Mouse (Mus musculus): ENCODE results near the gene Bbs1. TPM values are rescaled to one million over a fixed set of nuclear protein-coding genes. Genes with fewer than 3 reads are reported as not detected.

Bbs1 gene
- polyA plus RNA-seq, 1 experiment from 2014 or later, result 9.0 TPM

- H3K4me2 ChIP-seq (ENCODE audit: low read length), result no peak overlapping the region
- H3K27ac ChIP-seq (ENCODE audit: low read depth, low read length), result no peak overlapping the region
- WGBS, result 42% methylated on average over 5 of the region's 5 CpGs
- no peaks in the 10 kb centered on the region for H3K36me3 ChIP-seq (ENCODE audit: control insufficient read depth, insufficient read depth, low read length)
- no peaks in the 10 kb centered on the region for H3K27me3 ChIP-seq (replicated peaks; ENCODE audit: control insufficient read depth, insufficient read depth, low read length)
- H3K9ac ChIP-seq (ENCODE audit: low read length), result no peak overlapping the region
- no peak for DNase-seq (ENCODE audit: low spot score)
- H3K4me1 ChIP-seq (ENCODE audit: control insufficient read depth, insufficient read depth, low read length), result peaks cover 4% of the 10 kb centered on the region; the same call in 1 of the 2 replicates
- H3K9me3 ChIP-seq (replicated peaks; ENCODE audit: control insufficient read depth, low read length), result no peaks in the 10 kb centered on the region
- H3K4me3 ChIP-seq (ENCODE audit: low read depth, low read length), result no peak overlapping the region
- ATAC-seq, result no peak
Observed at GRCm38 (mm10) chr19:4850281-4850680, 56.1 kb downstream of the Bbs1 start.

GRCm38 (mm10) chr19:4849800-4850199 is 56.6 kb downstream of the Bbs1 start:
- no peak overlapping the region for H3K4me3 ChIP-seq (ENCODE audit: low read depth, low read length)
- H3K4me1 ChIP-seq (ENCODE audit: control insufficient read depth, insufficient read depth, low read length), result peaks cover 4% of the 10 kb centered on the region; the same call in 1 of the 2 replicates
- no peak for DNase-seq (ENCODE audit: low spot score)
- H3K4me2 ChIP-seq (ENCODE audit: low read length), result no peak overlapping the region
- H3K27ac ChIP-seq (ENCODE audit: low read depth, low read length), result no peak overlapping the region
- no peaks in the 10 kb centered on the region for H3K9me3 ChIP-seq (replicated peaks; ENCODE audit: control insufficient read depth, low read length)
- WGBS, result 63% methylated on average over 4 of the region's 4 CpGs
- H3K27me3 ChIP-seq (replicated peaks; ENCODE audit: control insufficient read depth, insufficient read depth, low read length), result no peaks in the 10 kb centered on the region
- no peak overlapping the region for H3K9ac ChIP-seq (ENCODE audit: low read length)
- H3K36me3 ChIP-seq (ENCODE audit: control insufficient read depth, insufficient read depth, low read length), result no peaks in the 10 kb centered on the region
- ATAC-seq, result no peak

- H3K27ac ChIP-seq (ENCODE audit: low read depth, low read length), result no peak overlapping the region
- no peak overlapping the region for H3K4me2 ChIP-seq (ENCODE audit: low read length)
- H3K9ac ChIP-seq (ENCODE audit: low read length), result no peak overlapping the region
- H3K4me3 ChIP-seq (ENCODE audit: low read depth, low read length), result no peak overlapping the region
- DNase-seq (ENCODE audit: low spot score) (no peak), ATAC-seq (no peak)
- no peaks in the 10 kb centered on the region for H3K9me3 ChIP-seq (replicated peaks; ENCODE audit: control insufficient read depth, low read length)
- H3K36me3 ChIP-seq (ENCODE audit: control insufficient read depth, insufficient read depth, low read length), result no peaks in the 10 kb centered on the region
- WGBS, result 38% methylated on average over 7 of the region's 7 CpGs
- H3K27me3 ChIP-seq (replicated peaks; ENCODE audit: control insufficient read depth, insufficient read depth, low read length), result no peaks in the 10 kb centered on the region
- no peaks in the 10 kb centered on the region for H3K4me1 ChIP-seq (ENCODE audit: control insufficient read depth, insufficient read depth, low read length)
Observed at GRCm38 (mm10) chr19:4847490-4847889, 58.9 kb downstream of the Bbs1 start.

GRCm38 (mm10) chr19:4845846-4846245 is 60.6 kb downstream of the Bbs1 start:
- ATAC-seq (no peak), DNase-seq (ENCODE audit: low spot score) (no peak)
- no peak overlapping the region for H3K27ac ChIP-seq (ENCODE audit: low read depth, low read length)
- no peak overlapping the region for H3K9ac ChIP-seq (ENCODE audit: low read length)
- no peaks in the 10 kb centered on the region for H3K4me1 ChIP-seq (ENCODE audit: control insufficient read depth, insufficient read depth, low read length)
- no peak overlapping the region for H3K4me2 ChIP-seq (ENCODE audit: low read length)
- H3K27me3 ChIP-seq (replicated peaks; ENCODE audit: control insufficient read depth, insufficient read depth, low read length), result peaks cover 9% of the 10 kb centered on the region; the same call in 1 of the 2 replicates
- no peaks in the 10 kb centered on the region for H3K36me3 ChIP-seq (ENCODE audit: control insufficient read depth, insufficient read depth, low read length)
- WGBS, result 82% methylated on average over 2 of the region's 2 CpGs
- H3K4me3 ChIP-seq (ENCODE audit: low read depth, low read length), result no peak overlapping the region
- no peaks in the 10 kb centered on the region for H3K9me3 ChIP-seq (replicated peaks; ENCODE audit: control insufficient read depth, low read length)

- Histone ChIP-seq H3K9ac (ENCODE audit: low read length) (no peak overlapping the region), H3K4me3 (ENCODE audit: low read depth, low read length) (no peak overlapping the region), H3K9me3 (replicated peaks; ENCODE audit: control insufficient read depth, low read length) (no peaks in the 10 kb centered on the region), H3K4me1 (ENCODE audit: control insufficient read depth, insufficient read depth, low read length) (peaks cover 9% of the 10 kb centered on the region), H3K27ac (ENCODE audit: low read depth, low read length) (no peak overlapping the region), H3K36me3 (ENCODE audit: control insufficient read depth, insufficient read depth, low read length) (no peaks in the 10 kb centered on the region), H3K4me2 (ENCODE audit: low read length) (no peak overlapping the region), H3K27me3 (replicated peaks; ENCODE audit: control insufficient read depth, insufficient read depth, low read length) (peaks cover 14% of the 10 kb centered on the region; the same call in 1 of the 2 replicates)
- ATAC-seq (no peak), DNase-seq (ENCODE audit: low spot score) (no peak)
- WGBS, result 71% methylated on average over 2 of the region's 2 CpGs
Observed at GRCm38 (mm10) chr19:4842611-4843010, 63.8 kb downstream of the Bbs1 start.

GRCm38 (mm10) chr19:4840848-4841247 is 65.6 kb downstream of the Bbs1 start:
- WGBS, result 87% methylated on average over 9 of the region's 9 CpGs
- ATAC-seq (no peak), DNase-seq (ENCODE audit: low spot score) (no peak)

GRCm38 (mm10) chr19:4839149-4839548 is 67.3 kb downstream of the Bbs1 start, which contains the start of the genes Ccs and Ccdc87:
TSS of gene Ccs (minus strand) at chr19:4839332.
TSS of gene Ccdc87 (plus strand) at chr19:4839366.
- DNase-seq (ENCODE audit: low spot score), result peak; percentile 97
- under 1% methylated on average over 25 of the region's 25 CpGs for WGBS
- no peak within 1 kb of the TSS for H3K27ac ChIP-seq (ENCODE audit: low read depth, low read length)
- H3K9ac ChIP-seq (ENCODE audit: low read length), result peak within 1 kb of the TSS; percentile 72
- H3K27me3 ChIP-seq (replicated peaks; ENCODE audit: control insufficient read depth, insufficient read depth, low read length), result peaks cover 14% of the 10 kb centered on the region; the same call in 1 of the 2 replicates
- no peaks in the 10 kb centered on the region for H3K9me3 ChIP-seq (replicated peaks; ENCODE audit: control insufficient read depth, low read length)
- peak; percentile 99 for ATAC-seq
- H3K4me2 ChIP-seq (ENCODE audit: low read length), result peak within 1 kb of the TSS; percentile 96
- no peaks in the 10 kb centered on the region for H3K36me3 ChIP-seq (ENCODE audit: control insufficient read depth, insufficient read depth, low read length)
- H3K4me1 ChIP-seq (ENCODE audit: control insufficient read depth, insufficient read depth, low read length), result peaks cover 9% of the 10 kb centered on the region
- peak within 1 kb of the TSS; percentile 53 for H3K4me3 ChIP-seq (ENCODE audit: low read depth, low read length)

More at GRCm38 (mm10) chr19:4840848-4841247, 65.6 kb downstream of the Bbs1 start:
- Histone ChIP-seq H3K4me2 (ENCODE audit: low read length) (no peak overlapping the region), H3K27ac (ENCODE audit: low read depth, low read length) (no peak overlapping the region), H3K9ac (ENCODE audit: low read length) (no peak overlapping the region), H3K4me3 (ENCODE audit: low read depth, low read length) (no peak overlapping the region), H3K27me3 (replicated peaks; ENCODE audit: control insufficient read depth, insufficient read depth, low read length) (peaks cover 14% of the 10 kb centered on the region; the same call in 1 of the 2 replicates), H3K9me3 (replicated peaks; ENCODE audit: control insufficient read depth, low read length) (no peaks in the 10 kb centered on the region), H3K36me3 (ENCODE audit: control insufficient read depth, insufficient read depth, low read length) (no peaks in the 10 kb centered on the region), H3K4me1 (ENCODE audit: control insufficient read depth, insufficient read depth, low read length) (peaks cover 9% of the 10 kb centered on the region)

- no peak for DNase-seq (ENCODE audit: low spot score)
- peak overlapping the region; percentile 96 for H3K4me2 ChIP-seq (ENCODE audit: low read length)
- no peak; the same call in 1 of the 2 replicates for ATAC-seq
Observed at GRCm38 (mm10) chr19:4838526-4839140, 67.8 kb downstream of the Bbs1 start.

GRCm38 (mm10) chr19:4837049-4837448 is 69.4 kb downstream of the Bbs1 start:
- no peaks in the 10 kb centered on the region for H3K9me3 ChIP-seq (replicated peaks; ENCODE audit: control insufficient read depth, low read length)
- H3K27ac ChIP-seq (ENCODE audit: low read depth, low read length), result no peak overlapping the region
- no peak for ATAC-seq
- H3K4me3 ChIP-seq (ENCODE audit: low read depth, low read length), result no peak overlapping the region
- 91% methylated on average over 6 of the region's 6 CpGs for WGBS
- H3K9ac ChIP-seq (ENCODE audit: low read length), result no peak overlapping the region
- peaks cover 4% of the 10 kb centered on the region; the same call in 1 of the 2 replicates for H3K36me3 ChIP-seq (ENCODE audit: control insufficient read depth, insufficient read depth, low read length)
- H3K4me2 ChIP-seq (ENCODE audit: low read length), result no peak overlapping the region
- no peak for DNase-seq (ENCODE audit: low spot score)
- H3K4me1 ChIP-seq (ENCODE audit: control insufficient read depth, insufficient read depth, low read length), result peaks cover 9% of the 10 kb centered on the region
- peaks cover 10% of the 10 kb centered on the region; the same call in 1 of the 2 replicates for H3K27me3 ChIP-seq (replicated peaks; ENCODE audit: control insufficient read depth, insufficient read depth, low read length)

More at GRCm38 (mm10) chr19:4838526-4839140, 67.8 kb downstream of the Bbs1 start:
- Histone ChIP-seq H3K9me3 (replicated peaks; ENCODE audit: control insufficient read depth, low read length) (no peaks in the 10 kb centered on the region), H3K36me3 (ENCODE audit: control insufficient read depth, insufficient read depth, low read length) (no peaks in the 10 kb centered on the region), H3K9ac (ENCODE audit: low read length) (peak overlapping the region; percentile 72), H3K4me1 (ENCODE audit: control insufficient read depth, insufficient read depth, low read length) (peaks cover 9% of the 10 kb centered on the region), H3K4me3 (ENCODE audit: low read depth, low read length) (peak overlapping the region; percentile 53), H3K27ac (ENCODE audit: low read depth, low read length) (no peak overlapping the region), H3K27me3 (replicated peaks; ENCODE audit: control insufficient read depth, insufficient read depth, low read length) (peaks cover 14% of the 10 kb centered on the region; the same call in 1 of the 2 replicates)
- WGBS, result 30% methylated on average over 10 of the region's 10 CpGs
